Mouse (Mus musculus) testis, adult 2 months (tissue): Measurements from ENCODE around the gene Kpna4. TPM values are rescaled to one million over a fixed set of nuclear protein-coding genes. Genes with fewer than 3 reads are reported as not detected.

Experiments
- H3K27ac ChIP-seq: fragments of 200-500 bp; 2 replicates; pipeline ENCODE4 v1.5.1; 2012; ENCODE audit warnings: low read depth, low read length; ENCODE audit not compliant: control insufficient read depth, insufficient read depth
- H3K27me3 ChIP-seq: fragments of 200-500 bp; 2 replicates; pipeline ENCODE4 v1.6.1; 2012; ENCODE audit warnings: mild to moderate bottlenecking, low read length, moderate library complexity; ENCODE audit not compliant: control insufficient read depth, insufficient read depth
- H3K36me3 ChIP-seq: fragments of 200-500 bp; 2 replicates; pipeline ENCODE4 v1.6.1; 2012; ENCODE audit warnings: mild to moderate bottlenecking, low read length; ENCODE audit not compliant: control insufficient read depth, insufficient read depth
- H3K4me1 ChIP-seq: fragments of 200-500 bp; 2 replicates; pipeline ENCODE4 v1.6.1; 2012; ENCODE audit warnings: low read length; ENCODE audit not compliant: control insufficient read depth, insufficient read depth
- H3K4me3 ChIP-seq: fragments of 200-500 bp; 2 replicates; pipeline ENCODE4 v1.5.1; 2012; ENCODE audit warnings: low read depth, mild to moderate bottlenecking, low read length, moderate library complexity, mixed read lengths; ENCODE audit not compliant: control insufficient read depth
- CTCF ChIP-seq: fragments of 200-500 bp; IDR thresholded peaks from 2 replicates; pipeline ENCODE4 v1.5.1; 2012; ENCODE audit warnings: low read depth, mild to moderate bottlenecking, inconsistent platforms, low read length, moderate library complexity; ENCODE audit not compliant: control insufficient read depth, insufficient read depth, insufficient replicate concordance
- POLR2A ChIP-seq: fragments of 200-500 bp; IDR thresholded peaks from 2 replicates; pipeline ENCODE4 v1.6.1; 2012; ENCODE audit warnings: low read depth, mild to moderate bottlenecking, inconsistent platforms, low read length, moderate library complexity; ENCODE audit not compliant: control insufficient read depth
- polyA plus RNA-seq: library from polyadenylated mRNA; depleted of rRNA; stranded (reverse); fragments of >200 nt; gene quantifications from 2 replicates; pipeline ENCODE4 v1.2.3, GENCODE M21; 2012; rRNA removed

Kpna4 gene
- 29.6 and 36.5 TPM in 2 replicates for polyA plus RNA-seq

- Histone ChIP-seq H3K4me3 (peak within 1 kb of the TSS; percentile 98), H3K27me3 (no peaks in the 10 kb centered on the region), H3K36me3 (no peaks in the 10 kb centered on the region), H3K4me1 (peaks cover 2% of the 10 kb centered on the region; the same call in 1 of the 2 replicates), H3K27ac (peak within 1 kb of the TSS; percentile 96)
- TF ChIP-seq CTCF (no peak), POLR2A (peak; percentile 92)
Measured at GRCm38 (mm10) chr3:69126509-69127345, at the start of gene Kpna4. Gene Kpna4 (minus strand): TSS chr3:69127113.

GRCm38 (mm10) chr3:69175229-69175628, 48.3 kb upstream of the Kpna4 start:
- Histone ChIP-seq H3K4me1 (no peaks in the 10 kb centered on the region), H3K4me3 (no peak overlapping the region), H3K27me3 (no peaks in the 10 kb centered on the region), H3K36me3 (no peaks in the 10 kb centered on the region), H3K27ac (no peak overlapping the region)
- TF ChIP-seq POLR2A (no peak), CTCF (no peak)

- no peaks in the 10 kb centered on the region for H3K4me1 ChIP-seq
- no peak overlapping the region for H3K4me3 ChIP-seq
- H3K27ac ChIP-seq: no peak overlapping the region
- TF ChIP-seq CTCF (no peak), POLR2A (no peak)
- no peaks in the 10 kb centered on the region for H3K36me3 ChIP-seq
- no peaks in the 10 kb centered on the region for H3K27me3 ChIP-seq
Measured at GRCm38 (mm10) chr3:69171123-69171522, 44.2 kb upstream of the Kpna4 start.

GRCm38 (mm10) chr3:69169796-69170195, 42.9 kb upstream of the Kpna4 start:
- no peak overlapping the region for H3K4me3 ChIP-seq
- TF ChIP-seq CTCF: no peak
- TF ChIP-seq POLR2A: no peak
- H3K27me3 ChIP-seq: no peaks in the 10 kb centered on the region

GRCm38 (mm10) chr3:69168724-69169123, 41.8 kb upstream of the Kpna4 start:
- Histone ChIP-seq H3K4me1 (no peaks in the 10 kb centered on the region), H3K27ac (no peak overlapping the region), H3K36me3 (no peaks in the 10 kb centered on the region), H3K27me3 (no peaks in the 10 kb centered on the region), H3K4me3 (no peak overlapping the region)
- TF ChIP-seq POLR2A (no peak), CTCF (no peak)

More at GRCm38 (mm10) chr3:69169796-69170195, 42.9 kb upstream of the Kpna4 start:
- no peaks in the 10 kb centered on the region for H3K4me1 ChIP-seq
- no peaks in the 10 kb centered on the region for H3K36me3 ChIP-seq
- H3K27ac ChIP-seq: no peak overlapping the region

- TF ChIP-seq CTCF (no peak), POLR2A (no peak)
- no peaks in the 10 kb centered on the region for H3K4me1 ChIP-seq
- H3K27ac ChIP-seq: no peak overlapping the region
- no peaks in the 10 kb centered on the region for H3K27me3 ChIP-seq
- no peak overlapping the region for H3K4me3 ChIP-seq
- no peaks in the 10 kb centered on the region for H3K36me3 ChIP-seq
Measured at GRCm38 (mm10) chr3:69163057-69163456, 36.1 kb upstream of the Kpna4 start.

GRCm38 (mm10) chr3:69160429-69160828, 33.5 kb upstream of the Kpna4 start:
- TF ChIP-seq CTCF (no peak), POLR2A (no peak)
- H3K36me3 ChIP-seq: no peaks in the 10 kb centered on the region
- H3K4me3 ChIP-seq: no peak overlapping the region
- no peaks in the 10 kb centered on the region for H3K4me1 ChIP-seq
- no peak overlapping the region for H3K27ac ChIP-seq
- H3K27me3 ChIP-seq: no peaks in the 10 kb centered on the region

- Histone ChIP-seq H3K27me3 (no peaks in the 10 kb centered on the region), H3K27ac (no peak overlapping the region), H3K4me1 (no peaks in the 10 kb centered on the region), H3K4me3 (no peak overlapping the region), H3K36me3 (no peaks in the 10 kb centered on the region)
- TF ChIP-seq CTCF (no peak), POLR2A (no peak)
Measured at GRCm38 (mm10) chr3:69159501-69159900, 32.6 kb upstream of the Kpna4 start.
